Mouse (Mus musculus): Measurements from ENCODE around the gene Tnn. TPM values are rescaled to one million over a fixed set of nuclear protein-coding genes. Genes with fewer than 3 reads are reported as not detected.

Tnn gene
- polyA plus RNA-seq (2015; fragmentation: Nextera tagmentation; extraction: Ambion mirVana), result 1.3 and 2.0 TPM in 2 replicates

GRCm38 (mm10) chr1:160153480-160153879, at the start of gene Tnn:
Tnn (minus strand) TSS chr1:160153580.
- Histone ChIP-seq H3K27me3 (no peaks in the 10 kb centered on the region), H3K4me2 (replicated peaks) (no peak within 1 kb of the TSS), H3K36me3 (no peaks in the 10 kb centered on the region), H3K27ac (no peak within 1 kb of the TSS), H3K9me3 (no peaks in the 10 kb centered on the region), H3K4me1 (peaks cover 7% of the 10 kb centered on the region; the same call in 1 of the 2 replicates), H3K4me3 (no peak within 1 kb of the TSS), H3K9ac (no peak within 1 kb of the TSS)
- 51% methylated on average over 8 of the region's 8 CpGs for WGBS
- no peak for ATAC-seq (ENCODE audit: low FRiP score, low read depth)

GRCm38 (mm10) chr1:160195337-160195663, 41.9 kb upstream of the Tnn start:
- no peaks in the 10 kb centered on the region for H3K9me3 ChIP-seq
- no peaks in the 10 kb centered on the region for H3K27me3 ChIP-seq
- WGBS, result under 1% methylated on average over 13 of the region's 13 CpGs
- peak overlapping the region; percentile 88 for H3K9ac ChIP-seq
- peak overlapping the region; percentile 53; the same call in 1 of the 2 replicates for H3K27ac ChIP-seq
- peaks cover 11% of the 10 kb centered on the region; the same call in 1 of the 2 replicates for H3K4me1 ChIP-seq
- no peak; the same call in 1 of the 2 replicates for ATAC-seq (ENCODE audit: low FRiP score, low read depth)
- peaks cover 18% of the 10 kb centered on the region for H3K36me3 ChIP-seq
- peak overlapping the region; percentile 84 for H3K4me2 ChIP-seq (replicated peaks)
- peak overlapping the region; percentile 75 for H3K4me3 ChIP-seq

DNA sequence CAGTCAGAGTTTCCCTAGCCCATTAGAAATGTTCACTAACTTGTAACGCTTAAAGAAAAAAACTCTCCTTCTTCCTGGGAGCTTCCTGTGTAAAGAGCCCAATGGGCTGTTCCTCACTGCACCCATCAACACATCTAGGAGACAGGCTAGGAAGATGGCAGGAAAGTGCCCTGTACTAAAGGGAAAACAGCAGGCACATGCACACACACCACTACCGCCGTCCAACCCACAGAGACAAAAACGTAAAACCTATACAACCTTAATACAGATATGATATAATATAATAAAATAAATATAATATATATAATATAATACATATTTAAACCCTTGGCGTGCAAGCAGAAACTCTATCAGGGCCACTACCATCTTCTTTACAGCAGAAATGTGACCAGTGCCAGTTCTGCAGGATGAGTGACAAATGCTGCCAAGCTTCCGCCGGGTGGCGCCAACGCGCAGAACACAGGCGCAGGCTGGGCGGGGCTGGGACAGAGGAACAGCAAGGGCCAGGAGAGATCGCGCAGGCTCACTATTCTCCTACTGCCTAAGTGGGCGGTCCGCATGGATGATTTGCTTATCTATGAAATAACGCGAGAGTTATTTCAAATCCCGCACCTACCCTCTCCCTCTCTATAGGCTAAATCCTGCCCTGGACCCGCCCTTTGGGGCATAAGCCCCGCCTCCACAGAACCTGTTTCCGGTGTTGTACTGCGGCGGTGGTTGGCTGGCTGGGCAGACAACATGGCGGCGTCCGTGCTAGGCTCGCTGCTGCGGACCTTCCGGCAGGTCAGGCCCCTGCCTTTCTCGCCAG, 41.4 kb upstream of the Tnn start, which contains the start of gene Mrps14:
Mrps14 (plus strand) TSS at position 687 of the 808 bp plus-strand sequence.
- H3K4me3 ChIP-seq, result peak within 1 kb of the TSS; percentile 75
- peak within 1 kb of the TSS; percentile 84 for H3K4me2 ChIP-seq (replicated peaks)
- peak; percentile 100 for ATAC-seq (ENCODE audit: low FRiP score, low read depth)
- H3K4me1 ChIP-seq, result peaks cover 11% of the 10 kb centered on the region; the same call in 1 of the 2 replicates
- no peaks in the 10 kb centered on the region for H3K27me3 ChIP-seq
- H3K36me3 ChIP-seq, result peaks cover 18% of the 10 kb centered on the region
- 7% methylated on average over 31 of the region's 31 CpGs for WGBS
- H3K9ac ChIP-seq, result peak within 1 kb of the TSS; percentile 88
- H3K27ac ChIP-seq, result peak within 1 kb of the TSS; percentile 53; the same call in 1 of the 2 replicates
- H3K9me3 ChIP-seq, result no peaks in the 10 kb centered on the region

DNA sequence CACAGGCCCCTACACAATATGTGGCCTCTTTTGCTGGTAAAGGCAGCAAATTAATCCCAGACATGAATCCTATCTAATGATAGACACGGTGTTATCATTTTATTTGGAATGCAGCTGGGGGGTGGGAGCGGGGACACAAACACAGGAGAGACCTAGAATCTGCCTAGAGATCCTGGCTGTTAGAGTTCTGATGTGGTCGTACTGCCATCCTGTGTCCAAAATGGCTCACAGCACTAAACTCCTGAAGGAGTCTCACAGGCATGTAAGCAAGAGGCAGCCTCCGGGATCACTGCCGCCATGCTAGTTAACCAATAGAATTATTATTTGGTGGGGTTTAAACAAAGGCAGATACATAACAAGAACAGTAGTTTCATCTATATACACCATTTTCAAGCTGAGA, 31.1 kb upstream of the Tnn start:
- H3K4me2 ChIP-seq (replicated peaks), result 0 out of 2 replicates have a peak overlapping the region, but pooled peaks have one; percentile 7
- H3K27me3 ChIP-seq, result no peaks in the 10 kb centered on the region
- ATAC-seq (ENCODE audit: low FRiP score, low read depth), result peak; percentile 84
- 11% methylated on average over 5 of the region's 5 CpGs for WGBS
- peaks cover 14% of the 10 kb centered on the region for H3K4me1 ChIP-seq
- no peak overlapping the region for H3K27ac ChIP-seq
- no peak overlapping the region for H3K4me3 ChIP-seq
- H3K9me3 ChIP-seq, result no peaks in the 10 kb centered on the region
- H3K36me3 ChIP-seq, result no peaks in the 10 kb centered on the region
- no peak overlapping the region for H3K9ac ChIP-seq

GRCm38 (mm10) chr1:160181216-160181615, 27.8 kb upstream of the Tnn start:
- H3K9ac ChIP-seq, result no peak overlapping the region
- 46% methylated on average over 4 of the region's 4 CpGs for WGBS
- H3K27me3 ChIP-seq, result no peaks in the 10 kb centered on the region
- H3K36me3 ChIP-seq, result no peaks in the 10 kb centered on the region
- peaks cover 14% of the 10 kb centered on the region for H3K4me1 ChIP-seq
- H3K4me3 ChIP-seq, result no peak overlapping the region
- no peak overlapping the region for H3K27ac ChIP-seq
- 0 out of 2 replicates have a peak overlapping the region, but pooled peaks have one; percentile 28 for H3K4me2 ChIP-seq (replicated peaks)
- no peaks in the 10 kb centered on the region for H3K9me3 ChIP-seq
- no peak for ATAC-seq (ENCODE audit: low FRiP score, low read depth)

DNA sequence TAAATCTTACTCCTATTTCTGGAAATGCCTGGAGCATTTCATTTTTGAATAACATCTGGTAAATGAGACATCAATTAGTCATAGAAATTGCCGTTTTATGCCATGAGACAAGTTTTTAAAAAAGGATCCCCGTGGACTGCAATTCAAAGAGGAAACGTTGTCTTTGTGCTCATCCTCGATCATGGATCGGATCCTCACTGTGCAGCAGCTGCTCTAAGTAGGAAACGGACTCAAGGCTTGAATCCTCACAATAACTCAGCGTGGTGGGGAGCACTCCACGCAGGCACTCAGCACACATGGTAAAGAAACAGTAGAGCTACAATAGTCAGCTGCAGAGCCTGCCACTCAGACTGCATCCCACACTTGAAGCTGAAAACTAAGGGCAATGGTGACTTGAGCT, 23.5 kb upstream of the Tnn start:
- H3K27me3 ChIP-seq, result no peaks in the 10 kb centered on the region
- no peak for ATAC-seq (ENCODE audit: low FRiP score, low read depth)
- H3K9me3 ChIP-seq, result no peaks in the 10 kb centered on the region
- no peak overlapping the region for H3K4me3 ChIP-seq
- H3K27ac ChIP-seq, result no peak overlapping the region
- 74% methylated on average over 8 of the region's 8 CpGs for WGBS
- no peaks in the 10 kb centered on the region for H3K36me3 ChIP-seq
- no peak overlapping the region for H3K9ac ChIP-seq
- no peak overlapping the region for H3K4me2 ChIP-seq (replicated peaks)
- H3K4me1 ChIP-seq, result peaks cover 14% of the 10 kb centered on the region

DNA sequence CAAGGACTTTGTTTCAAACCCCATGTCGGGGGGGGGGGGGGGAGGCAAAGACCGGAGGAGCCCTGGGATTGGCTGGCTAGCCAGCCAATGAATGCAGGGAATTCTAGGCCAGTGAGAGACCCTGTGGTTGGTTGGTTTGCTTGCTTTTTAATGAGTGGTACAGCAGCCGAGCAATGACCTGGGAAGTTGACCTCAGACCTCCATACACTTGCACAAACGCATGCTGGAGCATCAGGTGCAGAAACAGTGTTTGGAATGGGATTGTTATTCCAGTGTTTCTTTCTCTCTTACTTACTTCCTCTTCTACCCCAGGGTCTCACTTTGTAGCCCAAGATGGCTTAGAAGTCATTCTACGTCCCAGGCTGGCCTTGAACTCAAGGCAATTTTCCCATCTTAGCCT, 13.2 kb upstream of the Tnn start:
- Histone ChIP-seq H3K4me3 (no peak overlapping the region), H3K36me3 (no peaks in the 10 kb centered on the region), H3K27ac (no peak overlapping the region), H3K4me1 (peaks cover 7% of the 10 kb centered on the region; the same call in 1 of the 2 replicates), H3K27me3 (no peaks in the 10 kb centered on the region), H3K4me2 (replicated peaks) (no peak overlapping the region), H3K9ac (no peak overlapping the region), H3K9me3 (no peaks in the 10 kb centered on the region)
- WGBS, result 70% methylated on average over 3 of the region's 5 CpGs
- no peak for ATAC-seq (ENCODE audit: low FRiP score, low read depth)

DNA sequence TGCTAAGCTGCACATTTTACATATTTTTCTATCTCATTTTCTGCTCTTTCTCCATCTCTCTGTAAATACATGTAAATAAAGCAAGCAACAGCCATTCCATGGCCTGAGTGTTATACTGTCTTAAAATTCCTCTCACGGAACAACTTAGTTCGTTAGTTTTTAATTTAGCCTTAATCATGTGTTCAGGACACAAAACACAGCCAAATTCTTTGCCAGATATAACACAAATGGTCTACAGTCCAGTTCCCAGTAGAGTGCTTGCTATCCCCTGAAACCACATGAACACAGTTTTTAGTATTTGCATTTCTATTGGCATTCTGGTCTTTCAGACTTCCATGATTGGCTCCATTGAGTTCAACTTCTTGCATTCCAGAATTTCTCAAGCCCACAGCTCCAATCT, 4.8 kb upstream of the Tnn start:
- WGBS, result 67% methylated on average over 2 of the region's 2 CpGs
- Histone ChIP-seq H3K9me3 (no peaks in the 10 kb centered on the region), H3K9ac (no peak overlapping the region), H3K4me1 (peaks cover 6% of the 10 kb centered on the region; the same call in 1 of the 2 replicates), H3K27ac (no peak overlapping the region), H3K4me2 (replicated peaks) (no peak overlapping the region), H3K4me3 (no peak overlapping the region), H3K27me3 (no peaks in the 10 kb centered on the region), H3K36me3 (no peaks in the 10 kb centered on the region)
- no peak for ATAC-seq (ENCODE audit: low FRiP score, low read depth)

- H3K27ac ChIP-seq, result no peak overlapping the region
- H3K4me2 ChIP-seq (replicated peaks), result no peak overlapping the region
- no peaks in the 10 kb centered on the region for H3K27me3 ChIP-seq
- H3K4me3 ChIP-seq, result no peak overlapping the region
- H3K9ac ChIP-seq, result no peak overlapping the region
- 69% methylated on average over 3 of the region's 3 CpGs for WGBS
- no peaks in the 10 kb centered on the region for H3K36me3 ChIP-seq
- ATAC-seq (ENCODE audit: low FRiP score, low read depth), result no peak
- no peaks in the 10 kb centered on the region for H3K9me3 ChIP-seq
- H3K4me1 ChIP-seq, result peaks cover 7% of the 10 kb centered on the region; the same call in 1 of the 2 replicates
Observed at GRCm38 (mm10) chr1:160150726-160151125, 2.7 kb downstream of the Tnn start.

DNA sequence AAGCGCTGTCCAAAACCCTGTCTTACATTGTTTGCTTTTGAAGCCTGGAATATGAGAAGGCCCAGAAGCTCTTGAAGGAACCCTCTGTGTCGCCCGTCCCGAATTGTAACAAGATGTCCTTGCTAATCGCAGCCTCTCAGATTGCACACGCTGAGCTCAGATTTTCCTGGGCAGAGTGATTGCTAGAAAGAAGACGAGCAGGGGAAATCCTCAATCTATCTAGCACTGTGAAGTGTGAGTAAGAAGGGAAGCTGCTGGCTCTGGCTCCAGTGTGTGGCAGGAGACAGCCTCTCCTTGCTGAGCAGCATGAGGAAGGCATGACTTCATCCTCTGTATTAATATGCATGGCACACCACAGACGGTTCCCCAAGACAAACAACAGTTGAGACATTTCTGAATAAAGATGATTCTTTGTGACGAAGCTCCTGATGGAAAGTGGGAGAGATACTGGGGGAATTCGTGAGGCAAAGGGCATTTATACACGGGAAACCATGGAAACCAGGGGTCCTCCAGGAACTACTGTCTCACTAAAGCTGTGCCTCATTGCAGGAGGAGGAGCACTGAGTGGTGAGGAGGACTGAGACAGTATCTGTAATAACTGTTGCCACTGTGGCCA, 4.0 kb downstream of the Tnn start:
- no peaks in the 10 kb centered on the region for H3K36me3 ChIP-seq
- peaks cover 5% of the 10 kb centered on the region; the same call in 1 of the 2 replicates for H3K27me3 ChIP-seq
- ATAC-seq (ENCODE audit: low FRiP score, low read depth), result no peak
- no peak overlapping the region for H3K4me3 ChIP-seq
- H3K4me1 ChIP-seq, result peaks cover 7% of the 10 kb centered on the region; the same call in 1 of the 2 replicates
- WGBS, result 63% methylated on average over 11 of the region's 11 CpGs
- no peak overlapping the region for H3K9ac ChIP-seq
- H3K9me3 ChIP-seq, result no peaks in the 10 kb centered on the region
- H3K27ac ChIP-seq, result no peak overlapping the region
- H3K4me2 ChIP-seq (replicated peaks), result no peak overlapping the region

DNA sequence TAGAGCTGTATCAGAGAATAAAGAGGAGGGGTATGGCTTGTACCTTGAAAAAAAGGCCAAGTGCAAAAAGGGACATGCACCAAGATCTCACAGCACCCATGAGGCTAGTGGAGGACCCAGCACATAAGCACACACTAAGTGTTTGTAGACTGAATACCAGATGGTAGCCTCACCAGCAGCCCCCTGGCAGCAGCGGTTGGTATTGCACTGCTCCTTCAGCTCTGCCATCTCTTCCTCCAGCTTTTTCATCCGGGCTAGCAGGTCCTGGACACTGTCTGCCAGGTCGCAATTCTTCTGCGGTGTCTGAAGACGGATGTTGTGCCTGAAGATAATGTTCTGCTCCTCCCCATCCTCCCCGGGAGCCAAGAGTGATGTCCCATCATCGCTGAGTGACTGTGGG, 6.1 kb downstream of the Tnn start:
- Histone ChIP-seq H3K4me2 (replicated peaks) (no peak overlapping the region), H3K27ac (no peak overlapping the region), H3K4me3 (no peak overlapping the region), H3K9ac (no peak overlapping the region), H3K27me3 (peaks cover 5% of the 10 kb centered on the region; the same call in 1 of the 2 replicates), H3K36me3 (no peaks in the 10 kb centered on the region), H3K4me1 (no peaks in the 10 kb centered on the region), H3K9me3 (no peaks in the 10 kb centered on the region)
- no peak for ATAC-seq (ENCODE audit: low FRiP score, low read depth)
- WGBS, result 88% methylated on average over 7 of the region's 7 CpGs

DNA sequence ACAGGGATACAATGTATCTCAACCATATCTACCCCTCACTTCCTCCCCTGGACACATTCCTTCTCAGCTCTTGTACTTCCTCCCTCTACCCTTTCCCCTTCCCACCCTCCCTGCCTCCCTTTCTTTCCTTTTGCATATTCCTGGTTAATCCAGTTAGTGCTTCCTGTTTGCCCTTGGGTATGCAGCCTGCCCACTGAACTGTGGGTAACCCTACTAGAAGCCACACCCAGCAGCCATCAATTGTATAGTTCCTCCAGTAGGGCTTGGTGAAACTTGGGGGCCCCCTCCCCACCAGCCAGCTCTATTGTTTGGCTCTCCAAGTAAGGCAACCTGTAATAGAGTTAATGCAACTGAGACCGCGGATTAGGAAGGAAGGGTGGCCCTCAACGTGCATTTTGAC, 7.8 kb downstream of the Tnn start:
- Histone ChIP-seq H3K27ac (no peak overlapping the region), H3K4me2 (replicated peaks) (no peak overlapping the region), H3K36me3 (no peaks in the 10 kb centered on the region), H3K27me3 (peaks cover 5% of the 10 kb centered on the region; the same call in 1 of the 2 replicates), H3K4me3 (no peak overlapping the region), H3K4me1 (no peaks in the 10 kb centered on the region), H3K9me3 (no peaks in the 10 kb centered on the region), H3K9ac (no peak overlapping the region)
- WGBS, result 77% methylated on average over 3 of the region's 3 CpGs
- no peak for ATAC-seq (ENCODE audit: low FRiP score, low read depth)

Measured in limb, embryonic 13.5 days (tissue).